Mouse (Mus musculus): Measurements from ENCODE around the gene Treml2. TPM values are rescaled to one million over a fixed set of nuclear protein-coding genes. Genes with fewer than 3 reads are reported as not detected.

Treml2 gene
- polyA plus RNA-seq (2015; fragmentation: Nextera tagmentation; extraction: Ambion mirVana) = 0.13 and 0.29 TPM in 2 replicates

GRCm38 (mm10) chr17:48299203-48299602 lies at the start of gene Treml2:
Gene Treml2, plus strand, starts transcription at chr17:48299498.
- Histone ChIP-seq H3K4me3 (replicated peaks) (no peak within 1 kb of the TSS), H3K4me1 (no peaks in the 10 kb centered on the region), H3K9me3 (replicated peaks) (no peaks in the 10 kb centered on the region), H3K27me3 (no peaks in the 10 kb centered on the region), H3K36me3 (no peaks in the 10 kb centered on the region), H3K9ac (no peak within 1 kb of the TSS), H3K27ac (no peak within 1 kb of the TSS), H3K4me2 (no peak within 1 kb of the TSS)
- ATAC-seq (replicated peaks; ENCODE audit: low FRiP score) = no peak; the same call in 1 of the 2 replicates
- 17% methylated on average over 3 of the region's 4 CpGs for WGBS

GRCm38 (mm10) chr17:48249501-48249900 lies 49.8 kb upstream of the Treml2 start:
- Histone ChIP-seq H3K4me3 (replicated peaks) (no peak overlapping the region), H3K27ac (no peak overlapping the region), H3K4me1 (no peaks in the 10 kb centered on the region), H3K9ac (no peak overlapping the region), H3K9me3 (replicated peaks) (no peaks in the 10 kb centered on the region), H3K27me3 (no peaks in the 10 kb centered on the region), H3K36me3 (no peaks in the 10 kb centered on the region), H3K4me2 (no peak overlapping the region)
- ATAC-seq (replicated peaks; ENCODE audit: low FRiP score) = no peak
- WGBS = 83% methylated on average over 11 of the region's 11 CpGs

- 92% methylated on average over 7 of the region's 7 CpGs for WGBS
- H3K27ac ChIP-seq = no peak overlapping the region
- H3K36me3 ChIP-seq = no peaks in the 10 kb centered on the region
- ATAC-seq (replicated peaks; ENCODE audit: low FRiP score) = no peak
- H3K9me3 ChIP-seq (replicated peaks) = no peaks in the 10 kb centered on the region
- no peak overlapping the region for H3K4me2 ChIP-seq
- H3K27me3 ChIP-seq = no peaks in the 10 kb centered on the region
- no peaks in the 10 kb centered on the region for H3K4me1 ChIP-seq
- H3K4me3 ChIP-seq (replicated peaks) = no peak overlapping the region
- no peak overlapping the region for H3K9ac ChIP-seq
Measured at GRCm38 (mm10) chr17:48250631-48251030, 48.7 kb upstream of the Treml2 start.

GRCm38 (mm10) chr17:48256575-48256974 lies 42.7 kb upstream of the Treml2 start:
- no peaks in the 10 kb centered on the region for H3K36me3 ChIP-seq
- H3K4me2 ChIP-seq = no peak overlapping the region
- no peak overlapping the region for H3K4me3 ChIP-seq (replicated peaks)
- no peaks in the 10 kb centered on the region for H3K27me3 ChIP-seq
- H3K9ac ChIP-seq = no peak overlapping the region
- no peak overlapping the region for H3K27ac ChIP-seq
- no peak for ATAC-seq (replicated peaks; ENCODE audit: low FRiP score)
- peaks cover 10% of the 10 kb centered on the region; the same call in 1 of the 2 replicates for H3K9me3 ChIP-seq (replicated peaks)
- no peaks in the 10 kb centered on the region for H3K4me1 ChIP-seq

- H3K4me2 ChIP-seq = no peak overlapping the region
- WGBS = 83% methylated on average over 2 of the region's 2 CpGs
- H3K9ac ChIP-seq = no peak overlapping the region
- H3K27ac ChIP-seq = no peak overlapping the region
- no peaks in the 10 kb centered on the region for H3K36me3 ChIP-seq
- peaks cover 10% of the 10 kb centered on the region; the same call in 1 of the 2 replicates for H3K9me3 ChIP-seq (replicated peaks)
- no peak for ATAC-seq (replicated peaks; ENCODE audit: low FRiP score)
- no peak overlapping the region for H3K4me3 ChIP-seq (replicated peaks)
- H3K27me3 ChIP-seq = no peaks in the 10 kb centered on the region
- peaks cover 8% of the 10 kb centered on the region; the same call in 1 of the 2 replicates for H3K4me1 ChIP-seq
Measured at GRCm38 (mm10) chr17:48261868-48262267, 37.4 kb upstream of the Treml2 start.

- H3K4me3 ChIP-seq (replicated peaks) = no peak within 1 kb of the TSS
- no peak within 1 kb of the TSS for H3K9ac ChIP-seq
- no peak within 1 kb of the TSS for H3K27ac ChIP-seq
- H3K27me3 ChIP-seq = no peaks in the 10 kb centered on the region
- no peaks in the 10 kb centered on the region for H3K36me3 ChIP-seq
- WGBS = 86% methylated on average over 3 of the region's 3 CpGs
- no peak for ATAC-seq (replicated peaks; ENCODE audit: low FRiP score)
- H3K4me1 ChIP-seq = peaks cover 8% of the 10 kb centered on the region; the same call in 1 of the 2 replicates
- H3K9me3 ChIP-seq (replicated peaks) = peaks cover 10% of the 10 kb centered on the region; the same call in 1 of the 2 replicates
- no peak within 1 kb of the TSS for H3K4me2 ChIP-seq
Measured at GRCm38 (mm10) chr17:48263741-48264362, 35.4 kb upstream of the Treml2 start, which contains the start of gene Treml4. Gene Treml4, plus strand, starts transcription at chr17:48264295.

- Histone ChIP-seq H3K9me3 (replicated peaks) (0 out of 2 replicates have a peak, but pooled peaks cover 2% of the 10 kb centered on the region), H3K36me3 (no peaks in the 10 kb centered on the region), H3K4me1 (peaks cover 8% of the 10 kb centered on the region; the same call in 1 of the 2 replicates), H3K9ac (no peak overlapping the region), H3K4me3 (replicated peaks) (no peak overlapping the region), H3K4me2 (no peak overlapping the region), H3K27ac (no peak overlapping the region), H3K27me3 (no peaks in the 10 kb centered on the region)
- no peak for ATAC-seq (replicated peaks; ENCODE audit: low FRiP score)
- WGBS = 90% methylated on average over 7 of the region's 7 CpGs
Measured at GRCm38 (mm10) chr17:48264662-48265061, 34.6 kb upstream of the Treml2 start.

GRCm38 (mm10) chr17:48266138-48266537 lies 33.2 kb upstream of the Treml2 start:
- H3K4me2 ChIP-seq = no peak overlapping the region
- 8% methylated on average over 2 of the region's 2 CpGs for WGBS

GRCm38 (mm10) chr17:48266610-48267304 lies 32.5 kb upstream of the Treml2 start:
- Histone ChIP-seq H3K36me3 (no peaks in the 10 kb centered on the region), H3K27me3 (no peaks in the 10 kb centered on the region), H3K4me3 (replicated peaks) (no peak overlapping the region), H3K9ac (no peak overlapping the region), H3K4me2 (no peak overlapping the region), H3K27ac (peak overlapping the region; percentile 33; the same call in 1 of the 2 replicates), H3K4me1 (peaks cover 8% of the 10 kb centered on the region; the same call in 1 of the 2 replicates), H3K9me3 (replicated peaks) (no peaks in the 10 kb centered on the region)
- WGBS = 33% methylated on average over 2 of the region's 2 CpGs
- no peak for ATAC-seq (replicated peaks; ENCODE audit: low FRiP score)

More at GRCm38 (mm10) chr17:48266138-48266537, 33.2 kb upstream of the Treml2 start:
- Histone ChIP-seq H3K9me3 (replicated peaks) (no peaks in the 10 kb centered on the region), H3K4me3 (replicated peaks) (no peak overlapping the region), H3K9ac (no peak overlapping the region), H3K27ac (peak overlapping the region; percentile 33; the same call in 1 of the 2 replicates), H3K27me3 (no peaks in the 10 kb centered on the region), H3K4me1 (peaks cover 8% of the 10 kb centered on the region; the same call in 1 of the 2 replicates), H3K36me3 (no peaks in the 10 kb centered on the region)
- ATAC-seq (replicated peaks; ENCODE audit: low FRiP score) = no peak

- no peak for ATAC-seq (replicated peaks; ENCODE audit: low FRiP score)
- Histone ChIP-seq H3K4me3 (replicated peaks) (no peak overlapping the region), H3K27me3 (no peaks in the 10 kb centered on the region), H3K27ac (no peak overlapping the region), H3K9ac (no peak overlapping the region), H3K4me1 (peaks cover 8% of the 10 kb centered on the region; the same call in 1 of the 2 replicates), H3K9me3 (replicated peaks) (no peaks in the 10 kb centered on the region), H3K36me3 (no peaks in the 10 kb centered on the region), H3K4me2 (no peak overlapping the region)
- WGBS = 77% methylated on average over 1 of the region's 1 CpGs
Measured at GRCm38 (mm10) chr17:48267591-48267990, 31.7 kb upstream of the Treml2 start.

- Histone ChIP-seq H3K27ac (no peak overlapping the region), H3K4me1 (peaks cover 8% of the 10 kb centered on the region; the same call in 1 of the 2 replicates), H3K9me3 (replicated peaks) (no peaks in the 10 kb centered on the region), H3K4me2 (no peak overlapping the region), H3K4me3 (replicated peaks) (no peak overlapping the region), H3K9ac (no peak overlapping the region), H3K27me3 (no peaks in the 10 kb centered on the region), H3K36me3 (no peaks in the 10 kb centered on the region)
- ATAC-seq (replicated peaks; ENCODE audit: low FRiP score) = no peak
Measured at GRCm38 (mm10) chr17:48268276-48268675, 31.0 kb upstream of the Treml2 start.

GRCm38 (mm10) chr17:48269833-48270232 lies 29.5 kb upstream of the Treml2 start:
- no peak for ATAC-seq (replicated peaks; ENCODE audit: low FRiP score)
- no peak overlapping the region for H3K4me2 ChIP-seq
- no peaks in the 10 kb centered on the region for H3K27me3 ChIP-seq
- peaks cover 8% of the 10 kb centered on the region; the same call in 1 of the 2 replicates for H3K4me1 ChIP-seq
- no peak overlapping the region for H3K9ac ChIP-seq
- H3K36me3 ChIP-seq = no peaks in the 10 kb centered on the region
- no peak overlapping the region for H3K4me3 ChIP-seq (replicated peaks)
- no peaks in the 10 kb centered on the region for H3K9me3 ChIP-seq (replicated peaks)
- no peak overlapping the region for H3K27ac ChIP-seq
- WGBS = 76% methylated on average over 4 of the region's 4 CpGs
